Mouse (Mus musculus) lung, embryonic 16.5 days (tissue): ENCODE data around the gene Gm7145. TPM values are rescaled to one million over a fixed set of nuclear protein-coding genes. Genes with fewer than 3 reads are reported as not detected.
"Not testable (repeated sequence)": the region's sequence is repeated elsewhere in the genome, so short reads cannot be mapped to it uniquely, and the experiment has no call there.

Source experiments
- ATAC-seq: fragments of 200-750 bp; cut with Nextera tagmentation; 2 replicates; pipeline ENCODE4 v1.8.0; 2017; ENCODE audit warnings: low read depth, mild to moderate bottlenecking, moderate library complexity
- H3K27ac ChIP-seq: fragments of 300-500 bp; sonication (generic); 2 replicates; pipeline ENCODE4 v1.5.1; 2014; ENCODE audit warnings: mild to moderate bottlenecking, control low read depth, low read length
- H3K27me3 ChIP-seq: fragments of 300-500 bp; sonication (generic); 2 replicates; pipeline ENCODE4 v1.6.1; 2014; ENCODE audit warnings: low read depth, low read length, mixed read lengths; ENCODE audit not compliant: control insufficient read depth, insufficient read depth
- H3K36me3 ChIP-seq: fragments of 300-500 bp; sonication (generic); 2 replicates; pipeline ENCODE4 v1.6.1; 2014; ENCODE audit warnings: low read length; ENCODE audit not compliant: control insufficient read depth, insufficient read depth
- H3K4me1 ChIP-seq: fragments of 300-500 bp; sonication (generic); replicated peaks from 2 replicates; pipeline ENCODE4 v1.6.1; 2014; ENCODE audit warnings: low read length, mixed read lengths; ENCODE audit not compliant: control insufficient read depth, insufficient read depth
- H3K4me2 ChIP-seq: fragments of 300-500 bp; sonication (generic); 2 replicates; pipeline ENCODE4 v1.6.1; 2014; ENCODE audit warnings: low read depth, low read length, control low read depth
- H3K4me3 ChIP-seq: fragments of 300-500 bp; sonication (generic); 2 replicates; pipeline ENCODE4 v1.5.1; 2014; ENCODE audit warnings: mild to moderate bottlenecking, low read length, control low read depth
- H3K9ac ChIP-seq: fragments of 300-500 bp; sonication (generic); 2 replicates; pipeline ENCODE4 v1.6.1; 2014; ENCODE audit warnings: low read length, control low read depth
- H3K9me3 ChIP-seq: fragments of 300-500 bp; sonication (generic); 2 replicates; pipeline ENCODE4 v1.6.1; 2016; ENCODE audit warnings: low read length; ENCODE audit not compliant: control insufficient read depth
- WGBS: fragments of 180-500 bp; shearing (Covaris S2); extraction: QIAGEN DNeasy Blood & Tissue Kit; methylation state at CpG from one replicate; pipeline ENCODE4 v1.1.7; 2014; 5-methylcytosine and 5-hydroxymethylcytosine counted together
- polyA plus RNA-seq: library from polyadenylated mRNA; unstranded; fragments of >200 nt; fragmentation: Nextera tagmentation; extraction: Ambion mirVana; gene quantifications from 2 replicates; pipeline ENCODE4 v1.2.1, GENCODE M21; 2015

Gene Gm7145
- not detected in 2 replicates for polyA plus RNA-seq

DNA sequence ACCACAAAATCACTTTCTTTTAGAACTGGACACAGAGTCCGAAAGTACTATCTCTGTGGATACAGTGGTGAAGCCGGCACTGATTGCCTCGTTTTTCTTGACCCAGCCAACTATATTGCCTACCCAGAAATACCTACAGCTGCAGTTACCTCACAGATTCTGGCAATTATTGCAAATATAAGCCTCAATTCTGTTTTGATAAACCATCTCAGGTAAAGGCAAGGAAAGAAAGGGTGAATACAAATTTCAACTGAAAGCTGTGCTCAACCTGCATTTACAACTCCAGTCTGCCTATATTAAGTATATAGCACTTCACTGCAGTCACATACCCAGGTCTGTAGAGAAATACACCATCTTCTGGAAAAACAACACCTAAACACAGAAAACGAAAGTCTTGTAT lies at the start of gene Gm7145:
Gene Gm7145, plus strand, starts transcription at position 301 of the 400 bp plus-strand sequence.
- Histone ChIP-seq H3K4me3 (no peak within 1 kb of the TSS), H3K36me3 (no peaks in the 10 kb centered on the region), H3K27me3 (no peaks in the 10 kb centered on the region), H3K9me3 (peaks cover 5% of the 10 kb centered on the region; the same call in 1 of the 2 replicates), H3K4me1 (no peaks in the 10 kb centered on the region), H3K9ac (no peak within 1 kb of the TSS), H3K4me2 (no peak within 1 kb of the TSS), H3K27ac (no peak within 1 kb of the TSS)
- no peak for ATAC-seq
- WGBS, result 68% methylated on average over 4 of the region's 4 CpGs

DNA sequence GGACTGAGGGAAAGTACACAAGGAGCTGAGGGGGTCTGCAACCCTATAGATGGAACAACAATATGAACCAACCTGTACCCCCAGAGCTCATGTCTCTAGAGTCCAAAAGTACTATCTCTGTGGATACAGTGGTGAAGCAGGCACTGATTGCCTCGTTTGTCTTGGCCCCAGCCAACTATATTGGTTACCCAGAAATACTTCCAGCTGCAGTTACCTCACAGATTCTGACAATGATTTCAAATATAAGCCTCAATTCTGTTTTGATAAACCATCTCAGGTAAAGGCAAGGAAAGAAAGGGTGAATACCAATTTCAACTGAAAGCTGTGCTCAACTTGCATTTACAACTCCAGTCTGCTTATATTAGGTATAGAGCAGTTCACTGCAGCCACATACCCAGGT lies 38.0 kb upstream of the Gm7145 start, which contains the start of gene Gm28168:
Gene Gm28168, plus strand, starts transcription at position 301 of the 400 bp plus-strand sequence.
- ATAC-seq, H3K36me3 ChIP-seq, H3K27ac ChIP-seq, H3K4me2 ChIP-seq, H3K4me3 ChIP-seq, H3K4me1 ChIP-seq, H3K27me3 ChIP-seq, H3K9ac ChIP-seq, H3K9me3 ChIP-seq: not testable (repeated sequence)
- WGBS, result 46% methylated on average over 1 of the region's 1 CpGs

DNA sequence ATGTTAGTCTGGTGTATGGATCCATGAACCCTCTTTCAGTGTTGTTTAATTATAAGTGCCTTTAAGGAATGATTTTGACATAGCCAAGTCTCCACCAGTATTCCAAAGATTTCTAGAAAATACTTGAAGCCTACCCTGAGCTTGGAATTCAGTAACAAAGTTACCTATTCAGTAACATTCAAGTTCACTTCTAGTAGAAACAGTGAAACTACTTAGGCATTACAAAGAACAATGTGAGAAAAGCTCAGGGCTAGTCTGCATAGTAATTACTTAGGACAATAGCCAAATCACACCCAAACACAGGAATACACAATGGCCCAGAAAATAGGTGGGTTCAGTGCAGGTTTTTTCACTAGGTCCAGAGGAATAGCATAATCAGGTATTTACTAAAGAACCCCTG lies 38.1 kb downstream of the Gm7145 start:
- H3K27me3 ChIP-seq, ATAC-seq, H3K36me3 ChIP-seq, H3K9ac ChIP-seq, H3K4me1 ChIP-seq, H3K27ac ChIP-seq, H3K4me3 ChIP-seq, H3K9me3 ChIP-seq, H3K4me2 ChIP-seq: not testable (repeated sequence)

DNA sequence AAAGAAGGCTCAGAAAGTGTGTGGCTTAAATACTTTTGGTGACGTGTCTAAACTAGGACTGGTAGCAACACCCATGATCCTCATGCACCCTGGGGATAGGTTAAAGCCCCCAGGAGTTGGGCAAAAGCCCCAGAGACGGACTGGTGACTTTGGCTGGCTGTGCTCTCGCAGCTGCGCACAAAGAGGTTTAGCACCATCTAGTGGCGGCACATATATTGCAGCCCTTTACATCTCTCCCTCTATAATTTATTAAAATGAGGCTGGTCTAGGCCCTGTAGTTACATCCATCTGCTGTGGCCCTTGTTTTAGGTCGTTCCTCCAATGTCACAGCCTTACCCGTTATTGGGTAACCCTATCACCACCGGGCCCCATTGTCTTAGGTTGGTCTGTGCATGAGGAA lies 47.0 kb downstream of the Gm7145 start:
- not testable (repeated sequence) for H3K9me3 ChIP-seq, ATAC-seq
- 23% methylated on average over 8 of the region's 8 CpGs for WGBS

More for the DNA sequence above, 47.0 kb downstream of the Gm7145 start:
- not testable (repeated sequence) for H3K27me3 ChIP-seq, H3K27ac ChIP-seq, H3K9ac ChIP-seq, H3K4me3 ChIP-seq, H3K36me3 ChIP-seq, H3K4me2 ChIP-seq, H3K4me1 ChIP-seq

Other genes with a start within 250 kb of the Gm7145 start
- gene B020011L13Rik, start 184.8 kb upstream of the Gm7145 start, polyA plus RNA-seq, result not detected in 2 replicates
- gene Gm28360, start 135.9 kb upstream of the Gm7145 start, polyA plus RNA-seq, result not detected in 2 replicates
- not detected in 2 replicates for gene Gm28168, start 37.9 kb upstream of the Gm7145 start, polyA plus RNA-seq
- 0.11 TPM in 1 of 2 replicates, not detected in the other for gene Gm29106, start 210.6 kb downstream of the Gm7145 start, polyA plus RNA-seq